In genomic region chr2:137156018-137156417, GRCm38 (mm10) we compare ENCODE assay signal across 20 mouse cellular contexts. TPM values are rescaled to one million over a fixed set of nuclear protein-coding genes. Genes with fewer than 3 reads are reported as not detected.
DNase-seq lines count a peak whose midpoint lies in the region; ATAC-seq and TF ChIP-seq lines count a peak whose summit lies in the region.
"Had no signal": no experiment of that assay in that cellular context is flagged by ENCODE, and none has a peak within 500 bp of the region (broad histone marks: within the 10 kb centered on the region; RNA-seq: fewer than 3 reads in every experiment).

No protein-coding gene starts in this region.

- peak; percentile 51; the same call in 1 of the 2 replicates for ATAC-seq in liver, postnatal 0 days
- peak; percentile 59; the same call in 1 of the 2 replicates for ATAC-seq in kidney, postnatal 0 days (replicated peaks; ENCODE audit: low FRiP score, low read depth)
- ATAC-seq: forebrain, embryonic 14.5 days had no signal

- no peaks in the 10 kb centered on the region for H3K9me3 ChIP-seq in liver, postnatal 0 days (ENCODE audit: low read length)
- H3K9me3 ChIP-seq in kidney, postnatal 0 days (replicated peaks; ENCODE audit: low read length), result no peaks in the 10 kb centered on the region
- H3K9me3 ChIP-seq: embryonic facial prominence, embryonic 15.5 days; forebrain, embryonic 10.5 days; hindbrain, embryonic 10.5 days had no signal

- H3K27ac ChIP-seq in liver, postnatal 0 days (ENCODE audit: low read depth), result no peak overlapping the region
- no peak overlapping the region for H3K27ac ChIP-seq in kidney, postnatal 0 days
- H3K27ac ChIP-seq: embryonic facial prominence, embryonic 15.5 days; forebrain, embryonic 10.5 days; gastrocnemius, adult 2 months; hindbrain, embryonic 10.5 days; hindbrain, embryonic 14.5 days had no signal

- no peak for TF ChIP-seq EP300 in liver, postnatal 0 days (IDR thresholded peaks at IDR 0.05; ENCODE audit: low read depth)

- 52% methylated on average over 1 of the region's 1 CpGs for WGBS in liver, postnatal 0 days (ENCODE audit: insufficient replicate concordance)
- 46% methylated on average over 1 of the region's 1 CpGs for WGBS in kidney, postnatal 0 days

- no peak overlapping the region for H3K9ac ChIP-seq in liver, postnatal 0 days (replicated peaks)
- no peak overlapping the region for H3K9ac ChIP-seq in kidney, postnatal 0 days (ENCODE audit: low read depth, low read length)
- H3K9ac ChIP-seq: embryonic facial prominence, embryonic 15.5 days; heart, embryonic 12.5 days; hindbrain, embryonic 14.5 days had no signal

- TF ChIP-seq CTCF in liver, postnatal 0 days (IDR thresholded peaks at IDR 0.05; ENCODE audit: low read depth), result no peak
- TF ChIP-seq CTCF in kidney, postnatal 0 days (IDR thresholded peaks at IDR 0.05; ENCODE audit: low read depth), result no peak

- H3K4me2 ChIP-seq in liver, postnatal 0 days (ENCODE audit: low read depth, low read length), result no peak overlapping the region
- H3K4me2 ChIP-seq in kidney, postnatal 0 days (ENCODE audit: low read length), result no peak overlapping the region
- H3K4me2 ChIP-seq: embryonic facial prominence, embryonic 15.5 days; heart, embryonic 12.5 days; hindbrain, embryonic 14.5 days had no signal

- H3K36me3 ChIP-seq in liver, postnatal 0 days (replicated peaks; ENCODE audit: insufficient read depth, low read length), result no peaks in the 10 kb centered on the region
- H3K36me3 ChIP-seq in kidney, postnatal 0 days (ENCODE audit: insufficient read depth, low read length), result no peaks in the 10 kb centered on the region
- H3K36me3 ChIP-seq: embryonic facial prominence, embryonic 15.5 days; forebrain, embryonic 10.5 days; heart, embryonic 12.5 days; hindbrain, embryonic 10.5 days had no signal

- DNase-seq in liver, postnatal 0 days, result no peak
- DNase-seq in liver, result no peak
- DNase-seq in kidney, adult 9 months, result peak; percentile 62
- DNase-seq in kidney, postnatal 0 days (ENCODE audit: low spot score), result peak; percentile 65
- DNase-seq in natural killer cell, adult 2 months (ENCODE audit: low spot score in 2 of 2), result no peak
- DNase-seq in adipocyte (ENCODE audit: low spot score), result no peak
- no peak for DNase-seq in embryo, embryonic 11 days
- DNase-seq: adrenal gland, postnatal 10 days; cerebellum, adult 11-12 months; cerebellum, adult 9-11 months; gastrocnemius, adult 2 months; gastrocnemius, postnatal 25 days had no signal

- H3K4me1 ChIP-seq in liver, postnatal 0 days (ENCODE audit: insufficient read depth), result peaks cover 3% of the 10 kb centered on the region
- H3K4me1 ChIP-seq in kidney, postnatal 0 days (replicated peaks; ENCODE audit: insufficient read depth, low read length), result no peaks in the 10 kb centered on the region; the same call in 1 of the 2 replicates
- H3K4me1 ChIP-seq: embryonic facial prominence, embryonic 15.5 days; heart, embryonic 12.5 days had no signal

- no peak overlapping the region for H3K4me3 ChIP-seq in liver, postnatal 0 days (ENCODE audit: low read depth, low read length)
- no peak overlapping the region for H3K4me3 ChIP-seq in kidney, postnatal 0 days (replicated peaks; ENCODE audit: low read depth, low read length)
- H3K4me3 ChIP-seq: embryonic facial prominence, embryonic 15.5 days; erythroblast, embryonic 14.5 days; forebrain, embryonic 10.5 days; gastrocnemius, adult 2 months; heart, embryonic 12.5 days; hindbrain, embryonic 10.5 days had no signal

- no peaks in the 10 kb centered on the region for H3K27me3 ChIP-seq in liver, postnatal 0 days (ENCODE audit: insufficient read depth, low read length)
- no peaks in the 10 kb centered on the region for H3K27me3 ChIP-seq in kidney, postnatal 0 days (ENCODE audit: insufficient read depth, low read length)
- H3K27me3 ChIP-seq: CH12.LX; embryonic facial prominence, embryonic 15.5 days; heart, embryonic 12.5 days had no signal

RNA-seq across cellular contexts. Expression of gene Jag1, which starts 39.6 kb away (rescaled TPM):
- 1.1 and 1.4 TPM in 2 replicates for polyA plus RNA-seq in liver, postnatal 0 days (2015; fragmentation: Nextera tagmentation; extraction: Ambion mirVana)
- 44.6 and 47.6 TPM in 2 replicates for polyA plus RNA-seq in kidney, postnatal 0 days (2015; fragmentation: Nextera tagmentation; extraction: Ambion mirVana)
- polyA plus RNA-seq: erythroblast, embryonic 14.5 days had no signal

Comparison
In these comparisons a context has a peak if more than half of its experiments do, and no peak if none do; other contexts are left out.
1. DNase-seq: peak in kidney, adult 9 months (single experiment) and kidney, postnatal 0 days (single experiment); none in liver, postnatal 0 days (single experiment), liver (single experiment), natural killer cell, adult 2 months (0 of 2), adipocyte (single experiment) and embryo, embryonic 11 days (single experiment).
2. RNA of gene Jag1, which starts 39.6 kb away (polyA plus RNA-seq): 44.6 to 47.6 TPM in kidney, postnatal 0 days; 1.1 to 1.4 TPM in liver, postnatal 0 days; every median in the first group is over 10 times any median in the second.